Mouse (Mus musculus) heart, adult 2 months (tissue): ENCODE data around the gene Btbd17.

Experiments
- CTCF ChIP-seq: fragments of 200-600 bp; IDR thresholded peaks from 2 replicates; pipeline ENCODE4 v1.8.1; 2022; ENCODE audit warnings: antibody characterized with exemption, mild to moderate bottlenecking, moderate library complexity
- EP300 ChIP-seq: fragments of 200-500 bp; IDR thresholded peaks from 2 replicates; pipeline ENCODE4 v1.6.1; 2011; ENCODE audit warnings: low read depth, low read length, control low read depth; ENCODE audit not compliant: insufficient read depth
- POLR2A ChIP-seq: fragments of 200-500 bp; IDR thresholded peaks from 2 replicates; pipeline ENCODE4 v1.6.1; 2011; ENCODE audit warnings: mild to moderate bottlenecking, low read depth, low read length, control low read depth; ENCODE audit not compliant: insufficient read depth

DNA sequence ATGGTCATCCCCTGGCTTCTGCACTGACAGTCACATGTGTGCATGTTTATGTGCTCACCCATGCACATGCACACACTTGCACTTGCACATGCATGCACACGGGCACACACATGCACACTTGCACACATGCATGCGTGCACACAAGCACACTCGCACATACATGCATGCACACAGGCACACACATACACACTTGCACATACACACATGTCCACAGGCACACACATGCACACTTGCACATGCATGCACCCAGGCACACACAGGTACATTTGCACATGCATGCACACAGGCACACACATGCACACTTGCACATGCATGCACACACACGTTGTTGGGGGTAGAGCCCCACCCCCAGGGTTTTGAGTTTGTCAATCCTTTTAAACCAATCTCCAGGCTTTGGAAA is 21.2 kb upstream of the Btbd17 start:
- TF ChIP-seq POLR2A (no peak), CTCF (no peak), EP300 (no peak)
